Mouse (Mus musculus) lung, adult 2 months (tissue): Measurements from ENCODE around the gene Mrpl17.

Source experiments
- CTCF ChIP-seq: fragments of 200-500 bp; IDR thresholded peaks from 2 replicates; pipeline ENCODE4 v1.5.1; 2011; ENCODE audit warnings: mild to moderate bottlenecking, low read length, control low read depth; ENCODE audit not compliant: insufficient read depth
- POLR2A ChIP-seq: fragments of 200-500 bp; IDR thresholded peaks from 2 replicates; pipeline ENCODE4 v1.6.1; 2011; ENCODE audit warnings: low read depth, mild to moderate bottlenecking, control low read depth, low read length, borderline replicate concordance; ENCODE audit errors: extremely low read depth

GRCm38 (mm10) chr7:105761813-105762484 is 49.0 kb downstream of the Mrpl17 start:
- TF ChIP-seq CTCF (no peak), POLR2A (no peak)
